Comparison of ENCODE assay signal across 8 mouse cellular contexts in genomic region chr14:60554222-60554740, GRCm38 (mm10).
DNase-seq lines count a peak whose midpoint lies in the region; ATAC-seq lines count a peak whose summit lies in the region.

No protein-coding gene starts in this region.

- ATAC-seq in hindbrain, embryonic 15.5 days (ENCODE audit: low FRiP score, low read depth), result peak; percentile 94
- ATAC-seq in neural tube, embryonic 12.5 days (ENCODE audit: low FRiP score, low read depth), result peak; percentile 91

- H3K4me1 ChIP-seq in hindbrain, embryonic 15.5 days (replicated peaks), result peaks cover 16% of the 10 kb centered on the region
- peaks cover 22% of the 10 kb centered on the region for H3K4me1 ChIP-seq in neural tube, embryonic 12.5 days

- peak overlapping the region; percentile 49 for H3K4me2 ChIP-seq in hindbrain, embryonic 15.5 days
- H3K4me2 ChIP-seq in neural tube, embryonic 12.5 days (replicated peaks), result peak overlapping the region; percentile 32; the same call in 1 of the 2 replicates

- no peaks in the 10 kb centered on the region for H3K27me3 ChIP-seq in hindbrain, embryonic 15.5 days
- no peaks in the 10 kb centered on the region for H3K27me3 ChIP-seq in neural tube, embryonic 12.5 days (replicated peaks)

- no peaks in the 10 kb centered on the region for H3K9me3 ChIP-seq in hindbrain, embryonic 15.5 days
- no peaks in the 10 kb centered on the region for H3K9me3 ChIP-seq in neural tube, embryonic 12.5 days

- 5% methylated on average over 6 of the region's 6 CpGs for WGBS in hindbrain, embryonic 15.5 days
- WGBS in neural tube, embryonic 12.5 days, result 5% methylated on average over 6 of the region's 6 CpGs

- H3K4me3 ChIP-seq in hindbrain, embryonic 15.5 days, result no peak overlapping the region
- no peak overlapping the region for H3K4me3 ChIP-seq in neural tube, embryonic 12.5 days

- no peak overlapping the region for H3K9ac ChIP-seq in hindbrain, embryonic 15.5 days
- 0 out of 2 replicates have a peak overlapping the region, but pooled peaks have one; percentile 21 for H3K9ac ChIP-seq in neural tube, embryonic 12.5 days

- H3K36me3 ChIP-seq in hindbrain, embryonic 15.5 days, result no peaks in the 10 kb centered on the region
- H3K36me3 ChIP-seq in neural tube, embryonic 12.5 days, result no peaks in the 10 kb centered on the region

- peak; percentile 79 for DNase-seq in Muller cell, postnatal 12 days (ENCODE audit: inconsistent ontology term)
- DNase-seq in embryo, embryonic 9.5 days (ENCODE audit: extremely low spot score), result peak; percentile 69
- DNase-seq in left cerebral cortex, adult 11 months (ENCODE audit: low spot score), result peak; percentile 82
- DNase-seq in heart, adult 18-20 months, result no peak
- no peak for DNase-seq in c-Kit-positive CD71-positive TER-119-positive erythroid progenitor cells, embryonic 14.5 days (ENCODE audit: low spot score)
- DNase-seq in thymus, postnatal 14 days, result no peak

- H3K27ac ChIP-seq in hindbrain, embryonic 15.5 days (replicated peaks), result peak overlapping the region; percentile 77
- H3K27ac ChIP-seq in neural tube, embryonic 12.5 days, result peak overlapping the region; percentile 29; the same call in 1 of the 2 replicates

Comparison
In these comparisons a context has a peak if more than half of its experiments do, and no peak if none do; other contexts are left out.
1. DNase-seq: peak in Muller cell, postnatal 12 days (single experiment), embryo, embryonic 9.5 days (single experiment) and left cerebral cortex, adult 11 months (single experiment); none in heart, adult 18-20 months (0 of 2), c-Kit-positive CD71-positive TER-119-positive erythroid progenitor cells, embryonic 14.5 days (single experiment) and thymus, postnatal 14 days (single experiment).